Mouse (Mus musculus): Measurements from ENCODE around the gene Zfp456.
A peak's percentile ranks its signal among the peaks of the same experiment; 100 is the strongest.
"Not testable (repeated sequence)": the region's sequence is repeated elsewhere in the genome, so short reads cannot be mapped to it uniquely, and the experiment has no call there.

Gene Zfp456

GRCm38 (mm10) chr13:67375050-67375911 is at the start of gene Zfp456, which contains the start of gene Gm28041:
Gene Zfp456 (minus strand): TSS chr13:67375810.
Gene Gm28041 (minus strand): TSS chr13:67375733.
- peak; percentile 91 for DNase-seq (ENCODE audit: low read depth, low spot score)

- not testable (repeated sequence) for DNase-seq (ENCODE audit: low read depth, low spot score)
Observed at GRCm38 (mm10) chr13:67422532-67422931, 46.9 kb upstream of the Zfp456 start.

DNA sequence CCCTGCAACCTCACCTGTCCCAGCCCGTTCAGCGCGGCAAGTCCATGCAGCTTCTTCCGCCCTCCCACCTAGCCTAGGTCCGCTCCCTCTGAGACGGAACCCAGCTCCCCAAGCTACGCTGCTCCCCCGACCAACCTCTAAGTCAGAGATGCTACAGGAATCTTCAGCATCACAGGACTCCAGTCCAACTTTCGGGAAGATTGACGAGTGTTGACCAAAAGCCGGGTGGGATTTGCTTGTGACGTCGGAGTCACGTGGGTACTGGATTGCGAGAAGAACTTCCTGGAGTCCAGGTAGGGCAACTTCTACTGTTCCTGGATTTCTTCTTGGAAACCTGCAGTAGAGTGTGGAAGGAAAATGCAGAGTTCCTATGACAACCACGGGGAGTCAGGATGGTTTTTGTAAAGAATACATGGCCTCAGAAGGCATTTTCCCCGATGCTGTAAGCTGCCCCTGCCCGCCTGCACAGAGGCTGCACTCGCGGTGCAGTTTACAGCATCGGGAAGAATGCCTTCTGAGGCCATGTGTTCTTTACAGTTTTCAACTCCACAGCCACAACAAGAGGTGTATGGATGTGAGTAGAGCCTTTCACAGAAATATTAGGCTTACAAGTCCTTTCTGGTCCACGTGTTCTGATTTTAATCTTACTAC is 45.7 kb upstream of the Zfp456 start, which contains the start of gene Zfp459:
Gene Zfp459, minus strand, starts transcription at position 212 of the 651 bp plus-strand sequence.
- DNase-seq (ENCODE audit: low read depth, low spot score): peak; percentile 86

DNA sequence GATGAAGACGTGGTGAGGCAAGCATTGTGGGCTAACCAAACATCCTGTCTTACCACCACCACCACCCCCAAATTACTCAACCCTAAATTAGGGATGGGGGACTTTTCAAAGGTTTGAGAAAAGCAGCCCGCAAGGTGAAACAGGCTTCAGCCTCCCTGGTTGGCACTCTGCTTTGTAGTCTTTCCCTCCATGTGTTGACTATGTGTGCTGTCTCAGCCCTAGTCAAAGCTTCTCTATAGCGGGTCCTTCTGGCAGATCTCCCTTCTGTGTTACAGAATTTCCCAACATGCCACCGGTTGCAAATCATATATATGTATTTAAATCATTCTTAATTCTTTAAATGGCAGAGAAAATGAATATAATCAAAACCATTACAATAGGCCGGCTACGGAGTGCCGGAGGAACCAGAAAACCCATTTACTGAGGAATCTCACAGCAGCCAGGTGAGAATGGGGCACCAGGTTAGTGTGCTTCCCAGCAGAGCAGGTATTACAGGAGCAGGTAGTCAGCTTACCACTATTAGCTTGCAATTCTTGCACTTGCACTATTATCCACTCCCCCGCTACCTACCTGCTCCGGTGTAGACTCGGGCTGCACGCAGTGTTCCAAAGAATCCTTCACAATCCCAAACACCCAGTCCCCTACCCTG is 45.1 kb upstream of the Zfp456 start:
- peak; percentile 15 for DNase-seq (ENCODE audit: low read depth, low spot score)

GRCm38 (mm10) chr13:67416811-67417210 is 41.2 kb upstream of the Zfp456 start:
- peak; percentile 26 for DNase-seq (ENCODE audit: low read depth, low spot score)

DNA sequence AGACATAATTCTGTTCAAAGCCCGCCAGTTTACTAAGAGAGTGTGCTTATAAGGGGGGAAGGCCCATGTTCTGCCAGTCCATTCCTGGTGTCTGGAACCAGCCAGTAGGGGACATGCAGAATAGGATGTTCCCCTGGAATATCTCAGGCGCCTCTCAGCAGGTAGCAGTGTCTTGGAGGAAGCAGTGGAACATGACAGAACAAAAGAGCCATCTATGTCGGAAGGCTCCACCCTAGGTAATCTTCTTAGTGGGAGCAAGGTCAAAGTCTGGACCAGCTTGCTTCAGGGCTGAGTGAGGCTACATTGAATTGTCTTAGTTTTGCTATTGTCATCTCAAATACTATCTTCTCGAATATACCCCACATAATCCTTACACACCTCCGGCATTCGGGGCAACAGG is 40.1 kb upstream of the Zfp456 start:
- DNase-seq (ENCODE audit: low read depth, low spot score): no peak

GRCm38 (mm10) chr13:67413634-67414033 is 38.0 kb upstream of the Zfp456 start:
- DNase-seq (ENCODE audit: low read depth, low spot score): not testable (repeated sequence)

DNA sequence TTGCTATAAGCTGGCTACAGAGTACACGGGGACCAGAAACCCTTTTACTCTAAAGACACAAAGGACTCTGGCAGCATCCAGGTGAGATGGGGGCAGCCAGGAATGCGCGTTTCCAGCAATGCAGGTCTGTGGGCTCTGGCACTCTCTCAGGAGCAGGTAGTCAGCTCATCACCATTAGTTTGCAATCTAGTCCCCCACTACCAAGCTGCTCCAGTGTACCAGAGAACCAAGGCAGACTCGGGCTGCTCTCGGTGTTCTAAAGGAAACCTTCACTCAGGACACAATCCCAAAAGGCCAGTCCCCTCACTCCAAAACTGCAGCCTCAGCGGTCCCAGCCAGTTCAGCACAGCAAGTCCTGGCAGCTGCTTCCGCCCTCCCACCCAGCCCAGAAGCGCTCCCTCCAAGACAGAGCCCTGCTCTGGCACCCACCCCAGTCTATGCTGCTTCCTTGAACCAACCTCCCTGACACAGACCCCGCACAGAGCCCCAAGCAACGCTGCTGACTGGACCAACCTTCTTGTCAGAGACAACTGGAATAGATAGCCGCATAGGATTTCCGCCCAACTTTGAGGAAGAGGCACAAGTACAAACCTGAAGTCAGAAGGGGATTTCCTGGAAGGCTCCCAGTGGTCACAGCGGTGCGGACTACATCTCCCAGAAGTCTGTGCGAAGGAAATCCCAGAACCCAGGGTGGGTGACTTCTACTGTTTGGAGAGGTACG is 23.7 kb upstream of the Zfp456 start, which contains the start of gene Zfp429:
Gene Zfp429, minus strand, starts transcription at position 637 of the 721 bp plus-strand sequence.
- DNase-seq (ENCODE audit: low read depth, low spot score): peak; percentile 90

DNA sequence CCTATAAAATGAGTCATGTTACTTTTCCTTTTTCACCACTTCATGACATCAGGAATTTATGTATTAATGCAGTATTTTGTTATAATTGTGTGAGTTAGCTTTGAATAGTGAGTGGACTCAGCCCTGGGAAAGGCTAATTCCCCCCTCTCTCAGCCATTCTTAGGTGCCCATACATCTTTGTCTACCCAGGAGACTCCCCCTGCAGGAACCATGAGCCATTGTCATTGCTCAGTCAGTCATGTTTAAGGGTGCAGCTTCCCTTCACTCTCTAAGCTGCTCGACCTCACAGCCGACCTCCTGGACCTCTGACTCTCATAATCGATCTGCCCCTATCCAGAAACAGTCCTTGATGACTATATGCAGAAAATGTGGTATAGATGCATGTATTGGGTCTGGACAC is 645 bp upstream of the Zfp456 start:
- DNase-seq (ENCODE audit: low read depth, low spot score): peak; percentile 50

GRCm38 (mm10) chr13:67360131-67360744 is 15.4 kb downstream of the Zfp456 start, which contains the start of the genes Gm28044 and Zfp953:
Gene Gm28044 (minus strand): TSS chr13:67360536.
Gene Zfp953 (minus strand): TSS chr13:67360605.
- DNase-seq (ENCODE audit: low read depth, low spot score): peak; percentile 91

GRCm38 (mm10) chr13:67351854-67352253 is 23.8 kb downstream of the Zfp456 start:
- no peak for DNase-seq (ENCODE audit: low read depth, low spot score)

DNA sequence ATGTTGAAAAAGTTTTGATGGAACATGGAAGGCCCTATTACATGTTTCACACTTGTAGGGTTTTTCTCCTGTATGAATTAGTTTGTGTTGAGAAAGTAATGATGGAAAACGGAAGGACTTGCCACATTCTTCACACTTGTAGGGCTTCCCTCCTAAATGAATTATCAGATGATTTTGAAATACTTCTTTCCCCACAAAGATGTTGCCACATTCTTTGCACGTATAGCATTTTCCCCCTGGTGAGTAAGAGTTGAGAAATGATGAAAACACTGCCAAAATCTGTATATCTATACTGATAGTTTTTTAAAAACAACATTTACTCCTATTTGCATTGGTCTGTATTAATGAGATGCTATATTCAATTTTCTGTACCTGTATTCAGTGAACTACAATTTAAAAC is 32.2 kb downstream of the Zfp456 start:
- no peak for DNase-seq (ENCODE audit: low read depth, low spot score)

- DNase-seq (ENCODE audit: low read depth, low spot score): no peak
Observed at GRCm38 (mm10) chr13:67332877-67333276, 42.7 kb downstream of the Zfp456 start.

DNA sequence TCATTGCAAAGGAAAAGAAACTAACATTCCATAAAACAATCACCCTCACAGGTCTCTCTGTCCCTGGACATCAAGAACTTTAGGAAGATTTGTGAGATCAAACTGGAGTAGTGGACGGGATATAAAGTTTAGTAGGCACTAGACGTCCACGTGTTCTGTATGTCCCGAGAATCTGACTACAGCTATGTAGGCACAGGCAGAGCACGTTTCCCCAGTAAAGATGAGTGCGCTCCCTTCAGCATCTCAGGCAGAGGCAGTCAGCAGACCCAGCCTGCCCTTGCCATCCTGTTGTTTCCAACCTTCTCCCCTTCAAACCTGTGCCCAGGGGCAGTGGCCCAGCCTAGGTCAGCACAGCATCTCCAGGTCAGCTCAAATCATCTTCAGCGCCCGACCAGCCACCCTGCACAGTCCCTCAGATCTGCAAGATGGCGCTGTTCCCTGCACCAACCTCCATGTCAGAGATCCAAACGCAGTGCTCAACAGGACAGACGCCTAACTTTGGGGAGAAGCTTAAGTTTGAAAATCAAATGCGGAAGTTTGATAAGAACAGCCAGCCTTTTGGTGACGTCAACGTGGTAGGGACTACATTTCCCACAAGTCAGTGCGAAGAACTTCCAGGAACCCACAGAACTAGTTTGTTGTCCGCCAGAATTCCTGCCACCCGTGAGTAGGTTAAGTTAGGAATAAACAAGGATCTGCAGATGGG is 43.4 kb downstream of the Zfp456 start, which contains the start of gene Zfp595:
Gene Zfp595, minus strand, starts transcription at position 552 of the 706 bp plus-strand sequence.
- peak; percentile 91 for DNase-seq (ENCODE audit: low read depth, low spot score)
